In the genomic region with DNA sequence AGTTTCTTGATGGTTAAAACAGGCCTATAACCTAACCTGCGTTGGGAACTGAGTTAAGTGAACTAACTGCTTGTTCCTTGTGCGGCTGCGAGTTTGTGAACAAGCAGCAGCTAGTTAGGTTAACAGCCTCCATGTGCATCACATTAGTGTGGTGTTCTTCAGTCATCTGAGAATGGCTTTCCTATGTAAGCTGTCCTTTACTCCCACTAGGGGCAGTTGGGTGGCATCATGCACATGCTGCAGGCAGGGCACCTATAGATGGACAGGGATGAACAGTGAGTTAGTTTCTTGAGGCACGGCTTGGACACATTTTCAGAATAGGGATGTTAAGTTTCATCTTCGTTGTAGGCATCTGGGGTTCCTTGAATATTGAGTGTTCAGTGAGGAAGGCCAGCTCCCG, we compare ENCODE assay signal across 8 mouse cellular contexts. TPM values are rescaled to one million over a fixed set of nuclear protein-coding genes. Genes with fewer than 3 reads are reported as not detected.
DNase-seq lines count a peak whose midpoint lies in the region; ATAC-seq and TF ChIP-seq lines count a peak whose summit lies in the region.

No protein-coding gene starts in this region.

- H3K9me3 ChIP-seq in intestine, embryonic 14.5 days (ENCODE audit: control insufficient read depth, low read length), result no peaks in the 10 kb centered on the region
- no peaks in the 10 kb centered on the region for H3K9me3 ChIP-seq in midbrain, postnatal 0 days (ENCODE audit: low read length)

- WGBS in kidney, adult 2 months, result 57% methylated on average over 6 of the region's 6 CpGs
- 61% methylated on average over 6 of the region's 6 CpGs for WGBS in intestine, embryonic 14.5 days
- 71% methylated on average over 6 of the region's 6 CpGs for WGBS in midbrain, postnatal 0 days

- peak; percentile 26; the same call in 1 of the 2 replicates for TF ChIP-seq CTCF in kidney, adult 2 months (conservative IDR thresholded peaks at IDR 0.05; ENCODE audit: insufficient read depth, insufficient read length, low read depth, low read length)
- TF ChIP-seq CTCF in bone marrow macrophage, adult 2 months (IDR thresholded peaks at IDR 0.05; ENCODE audit: low read depth, low read length), result no peak
- TF ChIP-seq CTCF in midbrain, postnatal 0 days (IDR thresholded peaks at IDR 0.05), result peak; percentile 43

- no peak for ATAC-seq in intestine, embryonic 14.5 days (replicated peaks; ENCODE audit: low FRiP score, low TSS enrichment, low read depth)
- ATAC-seq in midbrain, postnatal 0 days (ENCODE audit: low FRiP score), result no peak

- H3K36me3 ChIP-seq in kidney, adult 2 months (ENCODE audit: control insufficient read depth, insufficient read depth, low read length), result no peaks in the 10 kb centered on the region; the same call in 1 of the 2 replicates
- H3K36me3 ChIP-seq in intestine, embryonic 14.5 days (ENCODE audit: control insufficient read depth, insufficient read depth, low read length), result peaks cover 54% of the 10 kb centered on the region
- peaks cover 52% of the 10 kb centered on the region for H3K36me3 ChIP-seq in midbrain, postnatal 0 days (ENCODE audit: insufficient read depth, low read length)

- H3K4me3 ChIP-seq in kidney, adult 2 months (ENCODE audit: insufficient read depth, low read depth, low read length), result peak overlapping the region; percentile 97
- H3K4me3 ChIP-seq in bone marrow macrophage, adult 2 months (ENCODE audit: insufficient read depth, low read length), result peak overlapping the region; percentile 99
- H3K4me3 ChIP-seq in intestine, embryonic 14.5 days (ENCODE audit: low read depth, low read length), result peak overlapping the region; percentile 98
- peak overlapping the region; percentile 97 for H3K4me3 ChIP-seq in midbrain, postnatal 0 days (ENCODE audit: low read depth, low read length)

- peak overlapping the region; percentile 82 for H3K9ac ChIP-seq in intestine, embryonic 14.5 days (ENCODE audit: low read length)
- H3K9ac ChIP-seq in midbrain, postnatal 0 days (replicated peaks; ENCODE audit: low read length, poor library complexity, severe bottlenecking), result peak overlapping the region; percentile 98

- intact Hi-C loops in left cerebral cortex, postnatal 4 days (cut with DNase I), result no loop called here
- intact Hi-C loops in left cerebral cortex, postnatal 14 days (cut with DNase I), result no loop called here

- no peak for DNase-seq in kidney, adult 2 months
- no peak for DNase-seq in kidney, postnatal 10 days
- no peak for DNase-seq in intestine, embryonic 14.5 days (ENCODE audit: low spot score)
- DNase-seq in midbrain, postnatal 0 days (ENCODE audit: low spot score), result no peak
- no peak for DNase-seq in yolk sac, embryonic 10.5 days (ENCODE audit: low spot score)
- DNase-seq in left cerebral cortex, postnatal 4 days, result no peak
- no peak for DNase-seq in left cerebral cortex, postnatal 14 days (ENCODE audit: low spot score in 2 of 2)

- no peaks in the 10 kb centered on the region for H3K27me3 ChIP-seq in kidney, adult 2 months (replicated peaks; ENCODE audit: control insufficient read depth, insufficient read depth, low read length)
- H3K27me3 ChIP-seq in intestine, embryonic 14.5 days (replicated peaks; ENCODE audit: control insufficient read depth, insufficient read depth, low read length), result no peaks in the 10 kb centered on the region
- no peaks in the 10 kb centered on the region for H3K27me3 ChIP-seq in midbrain, postnatal 0 days (ENCODE audit: insufficient read depth, low read length)

- TF ChIP-seq POLR2A in kidney, adult 2 months (IDR thresholded peaks at IDR 0.05; ENCODE audit: low read depth, low read length), result no peak
- TF ChIP-seq POLR2A in bone marrow macrophage, adult 2 months (IDR thresholded peaks at IDR 0.05; ENCODE audit: borderline replicate concordance, low read depth, low read length), result no peak

- no peak overlapping the region for H3K27ac ChIP-seq in kidney, adult 2 months (ENCODE audit: insufficient read depth, low read depth, low read length)
- H3K27ac ChIP-seq in bone marrow macrophage, adult 2 months (ENCODE audit: insufficient read depth, low read depth, low read length), result no peak overlapping the region
- H3K27ac ChIP-seq in intestine, embryonic 14.5 days (ENCODE audit: low read depth), result no peak overlapping the region
- H3K27ac ChIP-seq in midbrain, postnatal 0 days (ENCODE audit: low read depth, low read length), result no peak overlapping the region

- peaks cover 10% of the 10 kb centered on the region; the same call in 1 of the 2 replicates for H3K4me1 ChIP-seq in kidney, adult 2 months (ENCODE audit: control insufficient read depth, insufficient read depth, low read length)
- H3K4me1 ChIP-seq in bone marrow macrophage, adult 2 months (ENCODE audit: control insufficient read depth, insufficient read depth, low read length), result peaks cover 31% of the 10 kb centered on the region
- H3K4me1 ChIP-seq in intestine, embryonic 14.5 days (replicated peaks; ENCODE audit: control insufficient read depth, insufficient read depth, low read length), result peaks cover 21% of the 10 kb centered on the region
- H3K4me1 ChIP-seq in midbrain, postnatal 0 days (ENCODE audit: insufficient read depth, low read length), result peaks cover 11% of the 10 kb centered on the region; the same call in 1 of the 2 replicates

- peak overlapping the region; percentile 95 for H3K4me2 ChIP-seq in intestine, embryonic 14.5 days (ENCODE audit: low read length)
- H3K4me2 ChIP-seq in midbrain, postnatal 0 days (ENCODE audit: low read depth, low read length, poor library complexity, severe bottlenecking), result peak overlapping the region; percentile 89

RNA-seq across cellular contexts. Expression of a gene that starts 1.0 kb away (rescaled TPM):
- 42.7 and 79.9 TPM in 2 replicates for polyA plus RNA-seq in kidney, adult 2 months (2012; rRNA removed)
- 42.6 and 43.7 TPM in 2 replicates for polyA plus RNA-seq in bone marrow macrophage, adult 2 months (2012; ENCODE audit: insufficient read depth, insufficient read length, missing spikeins)
- 23.2 and 25.9 TPM in 2 replicates for polyA plus RNA-seq in intestine, embryonic 14.5 days (2014; fragmentation: Nextera tagmentation; extraction: Ambion mirVana)
- total RNA-seq in midbrain, postnatal 0 days (2014; rRNA removed), result 77.4 and 88.9 TPM in 2 replicates
- polyA plus RNA-seq in midbrain, postnatal 0 days (2015; fragmentation: Nextera tagmentation; extraction: Ambion mirVana), result 66.1 and 70.7 TPM in 2 replicates
- total RNA-seq in left cerebral cortex, postnatal 4 days (2021), result 10 to 100 TPM; 69.1 to 74.6 TPM
- 10 to 100 TPM; 60.2 to 71.8 TPM for total RNA-seq in left cerebral cortex, postnatal 14 days (2021)

RNA-seq across cellular contexts. Expression of a gene that starts 1.2 kb away (rescaled TPM):
- 22.4 and 29.9 TPM in 2 replicates for polyA plus RNA-seq in kidney, adult 2 months (2012; rRNA removed)
- polyA plus RNA-seq in bone marrow macrophage, adult 2 months (2012; ENCODE audit: insufficient read depth, insufficient read length, missing spikeins), result 16.2 and 17.1 TPM in 2 replicates
- 20.5 and 25.5 TPM in 2 replicates for polyA plus RNA-seq in intestine, embryonic 14.5 days (2014; fragmentation: Nextera tagmentation; extraction: Ambion mirVana)
- 37.9 and 42.1 TPM in 2 replicates for total RNA-seq in midbrain, postnatal 0 days (2014; rRNA removed)
- polyA plus RNA-seq in midbrain, postnatal 0 days (2015; fragmentation: Nextera tagmentation; extraction: Ambion mirVana), result 15.4 and 17.8 TPM in 2 replicates
- 10 to 100 TPM; 32.0 to 34.1 TPM for total RNA-seq in left cerebral cortex, postnatal 4 days (2021)
- 10 to 100 TPM; 20.4 to 20.9 TPM for total RNA-seq in left cerebral cortex, postnatal 14 days (2021)

RNA-seq across cellular contexts. Expression of a gene that starts 19.1 kb away (rescaled TPM):
- 14.9 and 16.7 TPM in 2 replicates for polyA plus RNA-seq in kidney, adult 2 months (2012; rRNA removed)
- polyA plus RNA-seq in bone marrow macrophage, adult 2 months (2012; ENCODE audit: insufficient read depth, insufficient read length, missing spikeins), result 8.2 and 11.2 TPM in 2 replicates
- 3.7 and 4.6 TPM in 2 replicates for polyA plus RNA-seq in intestine, embryonic 14.5 days (2014; fragmentation: Nextera tagmentation; extraction: Ambion mirVana)
- 13.6 and 19.6 TPM in 2 replicates for total RNA-seq in midbrain, postnatal 0 days (2014; rRNA removed)
- 14.3 and 16.8 TPM in 2 replicates for polyA plus RNA-seq in midbrain, postnatal 0 days (2015; fragmentation: Nextera tagmentation; extraction: Ambion mirVana)
- 10 to 100 TPM; 22.6 to 28.6 TPM for total RNA-seq in left cerebral cortex, postnatal 4 days (2021)
- 100 to 1,000 TPM; 125 to 142 TPM for total RNA-seq in left cerebral cortex, postnatal 14 days (2021)

RNA-seq across cellular contexts. Expression of a gene that starts 30.5 kb away (rescaled TPM):
- polyA plus RNA-seq in kidney, adult 2 months (2012; rRNA removed), result 53.3 and 53.7 TPM in 2 replicates
- 35.5 and 36.1 TPM in 2 replicates for polyA plus RNA-seq in bone marrow macrophage, adult 2 months (2012; ENCODE audit: insufficient read depth, insufficient read length, missing spikeins)
- polyA plus RNA-seq in intestine, embryonic 14.5 days (2014; fragmentation: Nextera tagmentation; extraction: Ambion mirVana), result 31.1 and 32.6 TPM in 2 replicates
- 70.3 and 86.5 TPM in 2 replicates for total RNA-seq in midbrain, postnatal 0 days (2014; rRNA removed)
- polyA plus RNA-seq in midbrain, postnatal 0 days (2015; fragmentation: Nextera tagmentation; extraction: Ambion mirVana), result 57.8 and 67.0 TPM in 2 replicates
- total RNA-seq in left cerebral cortex, postnatal 4 days (2021), result 10 to 100 TPM; 84.6 to 91.6 TPM
- 10 to 100 TPM; 71.2 to 75.6 TPM for total RNA-seq in left cerebral cortex, postnatal 14 days (2021)

RNA-seq across cellular contexts. Expression of a gene that starts 42.5 kb away (rescaled TPM):
- 3.5 and 4.6 TPM in 2 replicates for polyA plus RNA-seq in kidney, adult 2 months (2012; rRNA removed)
- polyA plus RNA-seq in bone marrow macrophage, adult 2 months (2012; ENCODE audit: insufficient read depth, insufficient read length, missing spikeins), result 0.87 and 1.4 TPM in 2 replicates
- 3.1 and 3.3 TPM in 2 replicates for polyA plus RNA-seq in intestine, embryonic 14.5 days (2014; fragmentation: Nextera tagmentation; extraction: Ambion mirVana)
- total RNA-seq in midbrain, postnatal 0 days (2014; rRNA removed), result 4.9 and 7.3 TPM in 2 replicates
- polyA plus RNA-seq in midbrain, postnatal 0 days (2015; fragmentation: Nextera tagmentation; extraction: Ambion mirVana), result 9.2 and 9.3 TPM in 2 replicates
- 1 to 10 TPM; 7.3 to 8.9 TPM for total RNA-seq in left cerebral cortex, postnatal 4 days (2021)
- 10 to 100 TPM in 1 of 2 experiments, 1 to 10 TPM in 1; 7.1 to 10.2 TPM for total RNA-seq in left cerebral cortex, postnatal 14 days (2021)
